Comparison of ENCODE assay signal across 29 mouse cellular contexts in genomic region chr17:34649106-34649864, GRCm38 (mm10). TPM values are rescaled to one million over a fixed set of nuclear protein-coding genes. Genes with fewer than 3 reads are reported as not detected.
DNase-seq lines count a peak whose midpoint lies in the region; ATAC-seq and TF ChIP-seq lines count a peak whose summit lies in the region.
"Had no signal": no experiment of that assay in that cellular context is flagged by ENCODE, and none has a peak within 500 bp of the region (broad histone marks: within the 10 kb centered on the region; RNA-seq: fewer than 3 reads in every experiment).

No protein-coding gene starts in this region.

- 0 out of 2 replicates have a peak overlapping the region, but pooled peaks have one; percentile 20 for H3K27ac ChIP-seq in embryonic facial prominence, embryonic 10.5 days (replicated peaks)
- no peak overlapping the region for H3K27ac ChIP-seq in gastrocnemius, adult 2 months
- H3K27ac ChIP-seq: forebrain, embryonic 15.5 days; heart, adult 2 months; heart, embryonic 13.5 days; hindbrain, embryonic 14.5 days; limb, embryonic 13.5 days; lung, embryonic 15.5 days; midbrain, embryonic 13.5 days; stomach, embryonic 15.5 days had no signal

- ATAC-seq in megakaryocyte, adult 5-6 weeks (ENCODE audit: poor library complexity, severe bottlenecking) = no peak
- ATAC-seq: activated CD4-positive, CD25-positive, alpha-beta regulatory T cell, adult 4 months; forebrain, embryonic 15.5 days; midbrain, embryonic 13.5 days had no signal

- H3K4me1 ChIP-seq in megakaryocyte, embryonic 14.5 days = peaks cover 54% of the 10 kb centered on the region
- H3K4me1 ChIP-seq in embryonic facial prominence, embryonic 10.5 days = peaks cover 39% of the 10 kb centered on the region

- H3K36me3 ChIP-seq in megakaryocyte, embryonic 14.5 days (replicated peaks; ENCODE audit: low read length) = peaks cover 76% of the 10 kb centered on the region
- peaks cover 68% of the 10 kb centered on the region for H3K36me3 ChIP-seq in embryonic facial prominence, embryonic 10.5 days (replicated peaks)

- DNase-seq in cerebellum, adult 9-10 months = peak; percentile 43
- no peak for DNase-seq in cerebellum, postnatal 4 days (ENCODE audit: low spot score in 2 of 2)
- DNase-seq in B cell, adult 2 months = peak; percentile 50 to 53
- no peak for DNase-seq in embryonic facial prominence, embryonic 10.5 days (ENCODE audit: low spot score)
- no peak for DNase-seq in c-Kit-positive CD71-positive TER-119-positive erythroid progenitor cells, embryonic 14.5 days (ENCODE audit: low spot score)
- DNase-seq in gastrocnemius, adult 2 months = no peak
- DNase-seq: adrenal gland, adult 2 months; adrenal gland, postnatal 36 days; heart, postnatal 10 days; kidney, adult 11 months; kidney, postnatal 14 days; right cerebral cortex, postnatal 4 days; thymus, postnatal 4 days had no signal

- H3K27me3 ChIP-seq in megakaryocyte, embryonic 14.5 days (replicated peaks) = no peaks in the 10 kb centered on the region
- H3K27me3 ChIP-seq in embryonic facial prominence, embryonic 10.5 days (replicated peaks; ENCODE audit: low read depth, poor library complexity, severe bottlenecking) = no peaks in the 10 kb centered on the region
- H3K27me3 ChIP-seq: forebrain, embryonic 15.5 days; heart, embryonic 13.5 days; limb, embryonic 13.5 days; lung, embryonic 15.5 days; midbrain, embryonic 13.5 days; stomach, embryonic 15.5 days had no signal

- intact Hi-C loops in gastrocnemius, adult 2 months (cut with DNase I) = loop anchor here (10.0 kb wide), 1 partner anchor 186 kb away; the partner anchor contains the start of genes Dxo and Stk19

- WGBS in embryonic facial prominence, embryonic 10.5 days = 89% methylated on average over 18 of the region's 18 CpGs

- no peak for TF ChIP-seq CTCF in gastrocnemius, adult 2 months (IDR thresholded peaks at IDR 0.05)

- H3K4me3 ChIP-seq in megakaryocyte, embryonic 14.5 days (replicated peaks) = peak overlapping the region; percentile 54
- H3K4me3 ChIP-seq in embryonic facial prominence, embryonic 10.5 days = 0 out of 2 replicates have a peak overlapping the region, but pooled peaks have one; percentile 6
- no peak overlapping the region for H3K4me3 ChIP-seq in gastrocnemius, adult 2 months
- H3K4me3 ChIP-seq: heart, adult 2 months; heart, embryonic 13.5 days; stomach, embryonic 15.5 days had no signal

- H3K9me3 ChIP-seq in megakaryocyte, embryonic 14.5 days = no peaks in the 10 kb centered on the region
- H3K9me3 ChIP-seq in embryonic facial prominence, embryonic 10.5 days = no peaks in the 10 kb centered on the region
- H3K9me3 ChIP-seq: forebrain, embryonic 15.5 days; heart, embryonic 13.5 days; limb, embryonic 13.5 days; lung, embryonic 15.5 days; midbrain, embryonic 13.5 days; stomach, embryonic 15.5 days had no signal

RNA-seq across cellular contexts. Expression of gene Atf6b, which starts 2.3 kb away (rescaled TPM):
- polyA plus RNA-seq in megakaryocyte, embryonic 14.5 days (2012; ENCODE audit: insufficient read depth, low replicate concordance) = 192 and 427 TPM in 2 replicates
- 31.9 and 32.4 TPM in 2 replicates for total RNA-seq in megakaryocyte, adult 5-6 weeks (2015)
- 25.4 and 32.2 TPM in 2 replicates for total RNA-seq in megakaryocyte, adult 5-6 weeks (2017)
- 103 and 104 TPM in 2 replicates for polyA plus RNA-seq in embryonic facial prominence, embryonic 10.5 days (2016; fragmentation: Nextera tagmentation; extraction: Ambion mirVana)
- total RNA-seq in gastrocnemius, adult 2 months (2021) = 1 to 10 TPM; 7.1 to 9.1 TPM

RNA-seq across cellular contexts. Expression of gene Fkbpl, which starts 4.7 kb away (rescaled TPM):
- 6.1 and 22.5 TPM in 2 replicates for polyA plus RNA-seq in megakaryocyte, embryonic 14.5 days (2012; ENCODE audit: insufficient read depth, low replicate concordance)
- 4.0 and 4.2 TPM in 2 replicates for total RNA-seq in megakaryocyte, adult 5-6 weeks (2015)
- total RNA-seq in megakaryocyte, adult 5-6 weeks (2017) = 40.5 and 41.6 TPM in 2 replicates
- 16.6 and 17.3 TPM in 2 replicates for polyA plus RNA-seq in embryonic facial prominence, embryonic 10.5 days (2016; fragmentation: Nextera tagmentation; extraction: Ambion mirVana)
- total RNA-seq in gastrocnemius, adult 2 months (2021) = 1 to 10 TPM; 4.5 to 9.3 TPM

RNA-seq across cellular contexts. Expression of gene Prrt1, which starts 20.0 kb away (rescaled TPM):
- not detected in 2 replicates for polyA plus RNA-seq in megakaryocyte, embryonic 14.5 days (2012; ENCODE audit: insufficient read depth, low replicate concordance)
- 0.22 and 0.73 TPM in 2 replicates for total RNA-seq in megakaryocyte, adult 5-6 weeks (2015)
- 0.22 TPM in 1 of 2 replicates, not detected in the other for total RNA-seq in megakaryocyte, adult 5-6 weeks (2017)
- polyA plus RNA-seq in embryonic facial prominence, embryonic 10.5 days (2016; fragmentation: Nextera tagmentation; extraction: Ambion mirVana) = 0.12 and 0.18 TPM in 2 replicates
- total RNA-seq in gastrocnemius, adult 2 months (2021) = under 1 TPM; 0.28 to 0.36 TPM
- total RNA-seq: hematopoietic stem cell, adult 5-6 weeks; neutrophil, adult 5-6 weeks had no signal
- polyA plus RNA-seq: liver, embryonic 11.5 days; liver, embryonic 16.5 days had no signal

RNA-seq across cellular contexts. Expression of gene Ppt2, which starts 21.0 kb away (rescaled TPM):
- 40.9 and 74.9 TPM in 2 replicates for polyA plus RNA-seq in megakaryocyte, embryonic 14.5 days (2012; ENCODE audit: insufficient read depth, low replicate concordance)
- 37.0 and 41.4 TPM in 2 replicates for total RNA-seq in megakaryocyte, adult 5-6 weeks (2015)
- total RNA-seq in megakaryocyte, adult 5-6 weeks (2017) = 25.6 and 26.8 TPM in 2 replicates
- polyA plus RNA-seq in embryonic facial prominence, embryonic 10.5 days (2016; fragmentation: Nextera tagmentation; extraction: Ambion mirVana) = 18.6 and 19.5 TPM in 2 replicates
- 10 to 100 TPM; 40.5 to 42.2 TPM for total RNA-seq in gastrocnemius, adult 2 months (2021)

RNA-seq across cellular contexts. Expression of gene Tnxb, which starts 21.1 kb away (rescaled TPM):
- polyA plus RNA-seq in megakaryocyte, embryonic 14.5 days (2012; ENCODE audit: insufficient read depth, low replicate concordance) = 0.03 TPM in 1 of 2 replicates, not detected in the other
- total RNA-seq in megakaryocyte, adult 5-6 weeks (2015) = 0.02 and 0.04 TPM in 2 replicates
- total RNA-seq in megakaryocyte, adult 5-6 weeks (2017) = under 0.01 and 0.08 TPM in 2 replicates
- 0.03 TPM in 1 of 2 replicates, not detected in the other for polyA plus RNA-seq in embryonic facial prominence, embryonic 10.5 days (2016; fragmentation: Nextera tagmentation; extraction: Ambion mirVana)
- 10 to 100 TPM; 30.7 to 41.6 TPM for total RNA-seq in gastrocnemius, adult 2 months (2021)
- total RNA-seq: megakaryocyte progenitor cell, adult 5-6 weeks; neutrophil, adult 5-6 weeks had no signal
- polyA plus RNA-seq: activated CD4-positive, CD25-positive, alpha-beta regulatory T cell, adult 4 months had no signal

Comparison
In these comparisons a context has a peak if more than half of its experiments do, and no peak if none do; other contexts are left out.
1. DNase-seq: peak in cerebellum, adult 9-10 months (single experiment) and B cell, adult 2 months (2 of 2); none in cerebellum, postnatal 4 days (0 of 2), embryonic facial prominence, embryonic 10.5 days (single experiment), c-Kit-positive CD71-positive TER-119-positive erythroid progenitor cells, embryonic 14.5 days (single experiment) and gastrocnemius, adult 2 months (single experiment).